Mouse (Mus musculus) layer of hippocampus, adult 2 months (tissue): ENCODE data around the gene Ten1. TPM values are rescaled to one million over a fixed set of nuclear protein-coding genes. Genes with fewer than 3 reads are reported as not detected.

ENCODE experiments used
- DNase-seq, 2 experiments: peaks; one replicate each; pipeline ENCODE4 v3.0.0; 2022; ENCODE audit warnings: low spot score in 2 of 2
- H3K27ac ChIP-seq: fragments of 200-600 bp; 2 replicates; pipeline ENCODE4 v1.8.1; 2022
- H3K4me3 ChIP-seq: fragments of 200-600 bp; 2 replicates; pipeline ENCODE4 v1.8.1; 2022; ENCODE audit warnings: mild to moderate bottlenecking
- CTCF ChIP-seq: fragments of 200-600 bp; conservative IDR thresholded peaks from 2 replicates; pipeline ENCODE4 v1.8.1; 2022; ENCODE audit warnings: antibody characterized with exemption, mild to moderate bottlenecking, moderate library complexity
- total RNA-seq, 2 experiments: library from RNA; stranded (reverse); gene quantifications; 2 replicates each; pipeline ENCODE4 v1.2.3; 2021

Ten1 gene
- total RNA-seq, 2 experiments from 2014 or later = 39.6 to 40.1 TPM

- DNase-seq = no peak
- TF ChIP-seq CTCF = no peak
- Histone ChIP-seq H3K4me3 (no peak overlapping the region), H3K27ac (no peak overlapping the region)
These were observed 22.6 kb upstream of the Ten1 start for GRCm38 (mm10) chr11:116176010-116176409.

- no peak overlapping the region for H3K27ac ChIP-seq
- no peak for DNase-seq
- no peak overlapping the region for H3K4me3 ChIP-seq
- no peak for TF ChIP-seq CTCF
These were observed 20.1 kb upstream of the Ten1 start for GRCm38 (mm10) chr11:116178411-116179121.

- Histone ChIP-seq H3K27ac (peak overlapping the region; percentile 37), H3K4me3 (no peak overlapping the region)
- TF ChIP-seq CTCF = no peak
- DNase-seq = no peak
These were observed 12.8 kb upstream of the Ten1 start for GRCm38 (mm10) chr11:116185836-116186235.

DNA sequence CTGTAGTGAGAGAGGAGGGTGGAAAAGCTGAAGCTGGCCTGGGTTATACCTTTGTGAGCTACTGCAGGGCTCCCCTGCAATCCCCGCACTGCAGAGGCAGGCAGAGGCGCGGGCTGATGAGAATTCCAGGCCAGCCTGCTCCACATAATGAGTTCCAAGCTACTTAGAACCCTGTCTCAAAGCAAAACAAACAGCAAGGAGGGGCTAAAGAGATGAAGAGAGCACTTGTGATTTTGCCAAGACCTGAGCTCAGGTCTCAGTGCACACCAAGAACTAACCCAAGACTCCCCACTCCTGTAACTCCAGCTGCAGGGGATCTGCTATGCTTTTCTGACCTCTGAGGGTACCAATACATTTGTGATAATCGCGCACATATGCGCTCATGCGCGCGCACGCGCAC lies 12.3 kb upstream of the Ten1 start:
- no peak for TF ChIP-seq CTCF
- no peak for DNase-seq
- H3K27ac ChIP-seq = peak overlapping the region; percentile 37

DNA sequence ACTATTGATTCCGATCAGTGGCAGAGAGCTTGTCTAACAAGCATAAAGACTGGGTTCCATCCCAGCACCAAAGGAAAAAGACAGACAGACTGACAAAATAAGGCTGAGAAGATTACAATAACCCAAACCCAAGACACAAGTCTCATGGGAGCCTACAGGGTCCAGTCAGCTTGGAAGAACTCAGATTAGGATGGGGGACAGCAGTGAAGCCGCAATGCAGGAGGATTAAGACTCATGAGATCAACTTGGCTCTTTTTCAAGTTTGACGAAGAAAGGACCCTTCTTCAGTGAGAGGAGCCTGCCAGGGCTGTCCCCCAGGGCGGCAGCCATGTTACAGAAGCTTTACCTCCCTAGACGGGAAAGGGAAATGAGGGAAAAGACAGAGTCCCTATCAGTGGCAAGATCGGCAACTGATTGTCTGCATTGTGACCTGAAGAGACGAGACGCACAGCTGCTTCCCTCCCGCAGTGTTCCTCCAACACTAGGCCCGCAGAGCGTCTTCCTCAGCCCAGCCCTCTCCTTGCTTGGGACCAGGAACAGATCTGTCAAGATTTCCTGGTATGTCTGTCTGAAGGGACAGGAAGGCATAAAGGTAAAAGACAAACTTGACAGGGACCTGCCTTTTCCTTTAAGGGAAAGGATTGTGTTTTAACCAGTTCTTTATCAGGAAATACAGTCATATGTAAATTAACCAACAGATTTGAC lies 11.3 kb upstream of the Ten1 start:
- peak overlapping the region; percentile 37; the same call in 1 of the 2 replicates for H3K27ac ChIP-seq

More for the DNA sequence above, 12.3 kb upstream of the Ten1 start:
- no peak overlapping the region for H3K4me3 ChIP-seq

DNA sequence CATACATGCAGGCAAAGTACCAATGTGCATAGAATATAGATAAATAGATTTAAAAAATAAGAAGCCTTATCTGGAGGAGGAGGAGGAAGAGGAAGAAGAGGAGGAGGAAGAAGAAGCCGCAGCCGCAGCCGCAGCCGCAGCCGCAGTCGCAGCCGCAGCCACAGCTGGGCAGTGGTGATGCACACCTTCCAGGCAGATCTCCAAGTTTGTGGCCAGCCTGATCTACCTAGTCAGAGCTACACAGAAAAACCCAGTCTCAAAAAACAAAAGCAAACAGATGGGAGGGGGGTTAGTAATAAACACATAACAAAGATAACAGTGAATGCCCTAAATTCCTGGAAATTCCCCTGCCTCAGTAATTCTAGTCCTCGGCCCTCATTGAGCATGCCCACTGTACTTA lies 4.0 kb upstream of the Ten1 start:
- H3K27ac ChIP-seq = no peak overlapping the region
- H3K4me3 ChIP-seq = no peak overlapping the region
- no peak for TF ChIP-seq CTCF
- DNase-seq = no peak

More for the DNA sequence above, 11.3 kb upstream of the Ten1 start:
- TF ChIP-seq CTCF = no peak
- no peak overlapping the region for H3K4me3 ChIP-seq
- no peak for DNase-seq

- peak; percentile 48 for TF ChIP-seq CTCF
- Histone ChIP-seq H3K4me3 (no peak overlapping the region), H3K27ac (no peak overlapping the region)
- DNase-seq = no peak
These were observed 3.4 kb upstream of the Ten1 start for GRCm38 (mm10) chr11:116195252-116195651.

- TF ChIP-seq CTCF = no peak
- no peak overlapping the region for H3K4me3 ChIP-seq
- no peak overlapping the region for H3K27ac ChIP-seq
- DNase-seq = no peak
These were observed 2.3 kb upstream of the Ten1 start for GRCm38 (mm10) chr11:116196336-116196735.

- TF ChIP-seq CTCF = no peak
- Histone ChIP-seq H3K4me3 (peak overlapping the region; percentile 77), H3K27ac (no peak overlapping the region)
- DNase-seq = no peak
These were observed 1.6 kb upstream of the Ten1 start for GRCm38 (mm10) chr11:116196866-116197583.

GRCm38 (mm10) chr11:116197584-116197906 lies 1.1 kb upstream of the Ten1 start:
- peak overlapping the region; percentile 77 for H3K4me3 ChIP-seq
- H3K27ac ChIP-seq = peak overlapping the region; percentile 99; the same call in 1 of the 2 replicates
- no peak for DNase-seq
- no peak for TF ChIP-seq CTCF

DNA sequence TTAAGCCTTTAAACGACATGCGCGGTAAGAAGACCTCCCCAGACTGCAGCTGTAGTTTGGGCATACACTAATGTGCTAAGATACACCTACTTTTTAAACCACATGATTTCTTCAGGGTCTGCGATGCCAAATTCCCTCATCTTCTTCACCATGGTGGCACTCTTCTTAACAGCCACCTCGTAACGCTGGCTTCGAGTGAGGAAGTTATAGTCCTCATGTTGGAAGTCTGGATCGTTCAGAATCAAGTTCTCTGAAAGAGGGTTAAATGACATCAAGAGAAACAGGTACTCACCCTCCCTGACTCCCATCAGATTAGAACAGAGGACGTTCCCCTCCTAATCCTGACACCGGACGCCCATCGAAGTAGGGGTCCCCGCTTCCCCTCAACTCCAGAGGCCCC lies 523 bp upstream of the Ten1 start:
- peak overlapping the region; percentile 77 for H3K4me3 ChIP-seq
- peak overlapping the region; percentile 99 for H3K27ac ChIP-seq
- no peak for TF ChIP-seq CTCF
- DNase-seq = no peak

DNA sequence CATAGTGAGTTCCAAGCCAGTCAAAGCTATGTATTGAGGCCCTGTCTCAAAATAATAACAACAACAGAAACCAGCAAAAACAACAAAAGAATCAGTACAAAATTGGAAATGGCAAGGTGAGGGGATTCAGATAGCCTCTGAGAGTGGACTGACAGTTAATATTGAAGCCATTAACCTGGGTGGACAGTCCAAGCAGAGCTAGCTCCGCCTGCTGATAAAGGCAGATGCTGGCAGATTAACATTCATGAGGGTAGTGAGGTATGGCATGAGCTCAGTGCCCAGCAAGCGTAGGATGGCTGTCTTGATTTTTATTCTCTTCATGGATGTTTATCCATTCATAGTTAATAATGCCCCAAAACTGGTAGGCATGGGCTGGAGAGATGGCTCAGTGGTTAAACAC lies 2.5 kb downstream of the Ten1 start:
- DNase-seq = no peak
- Histone ChIP-seq H3K27ac (no peak overlapping the region), H3K4me3 (no peak overlapping the region)
- TF ChIP-seq CTCF = no peak

GRCm38 (mm10) chr11:116203150-116203549 lies 4.5 kb downstream of the Ten1 start:
- H3K27ac ChIP-seq = no peak overlapping the region
- H3K4me3 ChIP-seq = no peak overlapping the region
- TF ChIP-seq CTCF = no peak
- DNase-seq = no peak

- DNase-seq = no peak
- no peak overlapping the region for H3K4me3 ChIP-seq
- no peak overlapping the region for H3K27ac ChIP-seq
- no peak for TF ChIP-seq CTCF
These were observed 8.0 kb downstream of the Ten1 start for GRCm38 (mm10) chr11:116206678-116207077.
